Mouse (Mus musculus) forebrain, embryonic 15.5 days (tissue): ENCODE data around the gene Nhlrc3. TPM values are rescaled to one million over a fixed set of nuclear protein-coding genes. Genes with fewer than 3 reads are reported as not detected.

Experiments used
- ATAC-seq: fragments of 200-750 bp; cut with Nextera tagmentation; replicated peaks from 2 replicates; pipeline ENCODE4 v1.8.0; 2017; ENCODE audit warnings: mild to moderate bottlenecking, moderate TSS enrichment, moderate library complexity
- H3K27ac ChIP-seq: fragments of 300-500 bp; sonication (generic); replicated peaks from 2 replicates; pipeline ENCODE4 v1.5.1; 2015; ENCODE audit warnings: mild to moderate bottlenecking, inconsistent platforms
- H3K27me3 ChIP-seq: fragments of 300-500 bp; sonication (generic); 2 replicates; pipeline ENCODE4 v1.6.1; 2015; ENCODE audit warnings: inconsistent platforms
- H3K36me3 ChIP-seq: fragments of 300-500 bp; sonication (generic); 2 replicates; pipeline ENCODE4 v1.6.1; 2015; ENCODE audit warnings: mild to moderate bottlenecking, inconsistent platforms
- H3K4me1 ChIP-seq: fragments of 300-500 bp; sonication (generic); 2 replicates; pipeline ENCODE4 v1.6.1; 2015; ENCODE audit warnings: inconsistent platforms
- H3K4me2 ChIP-seq: fragments of 300-500 bp; sonication (generic); replicated peaks from 2 replicates; pipeline ENCODE4 v1.6.1; 2015; ENCODE audit warnings: mild to moderate bottlenecking, inconsistent platforms
- H3K4me3 ChIP-seq: fragments of 300-500 bp; sonication (generic); 2 replicates; pipeline ENCODE4 v1.5.1; 2015; ENCODE audit warnings: mild to moderate bottlenecking, inconsistent platforms
- H3K9ac ChIP-seq: fragments of 300-500 bp; sonication (generic); replicated peaks from 2 replicates; pipeline ENCODE4 v1.6.1; 2015; ENCODE audit warnings: mild to moderate bottlenecking, inconsistent platforms
- H3K9me3 ChIP-seq: fragments of 300-500 bp; sonication (generic); 2 replicates; pipeline ENCODE4 v1.6.1; 2016; ENCODE audit warnings: inconsistent platforms
- WGBS: fragments of 180-500 bp; shearing (Covaris S2); methylation state at CpG from one replicate; pipeline ENCODE4 v1.1.7; 2015; ENCODE audit warnings: mixed read lengths; 5-methylcytosine and 5-hydroxymethylcytosine counted together
- polyA plus RNA-seq: library from polyadenylated mRNA; unstranded; fragments of >200 nt; fragmentation: Nextera tagmentation; extraction: Ambion mirVana; gene quantifications from 2 replicates; pipeline ENCODE4 v1.2.1, GENCODE M21; 2015

The Nhlrc3 gene
- 9.7 and 9.8 TPM in 2 replicates for polyA plus RNA-seq

GRCm38 (mm10) chr3:53463046-53463764 is at the start of gene Nhlrc3, which contains the start of gene Proser1:
Gene Nhlrc3 (minus strand): TSS chr3:53463332.
Gene Proser1 (plus strand): TSS chr3:53463666.
- H3K9me3 ChIP-seq, result no peaks in the 10 kb centered on the region
- WGBS, result under 1% methylated on average over 52 of the region's 52 CpGs
- peak; percentile 98 for ATAC-seq

GRCm38 (mm10) chr3:53502428-53502827 is 39.3 kb upstream of the Nhlrc3 start:
- H3K27ac ChIP-seq, result no peak overlapping the region
- WGBS, result 69% methylated on average over 6 of the region's 6 CpGs
- no peaks in the 10 kb centered on the region for H3K36me3 ChIP-seq
- H3K9me3 ChIP-seq, result no peaks in the 10 kb centered on the region
- 0 out of 2 replicates have a peak, but pooled peaks have one; percentile 46 for ATAC-seq
- H3K4me2 ChIP-seq, result no peak overlapping the region
- H3K9ac ChIP-seq, result no peak overlapping the region
- no peak overlapping the region for H3K4me3 ChIP-seq
- H3K4me1 ChIP-seq, result no peaks in the 10 kb centered on the region
- no peaks in the 10 kb centered on the region for H3K27me3 ChIP-seq

More at GRCm38 (mm10) chr3:53463046-53463764, at the start of gene Nhlrc3, which contains the start of gene Proser1:
- H3K4me2 ChIP-seq, result peak within 1 kb of the TSS; percentile 68
- peak within 1 kb of the TSS; percentile 98 for H3K4me3 ChIP-seq
- peaks cover 11% of the 10 kb centered on the region for H3K36me3 ChIP-seq
- H3K9ac ChIP-seq, result peak within 1 kb of the TSS; percentile 95
- no peaks in the 10 kb centered on the region for H3K27me3 ChIP-seq
- H3K4me1 ChIP-seq, result peaks cover 46% of the 10 kb centered on the region
- H3K27ac ChIP-seq, result peak within 1 kb of the TSS; percentile 95

- no peak for ATAC-seq
- Histone ChIP-seq H3K4me2 (no peak overlapping the region), H3K9ac (no peak overlapping the region), H3K4me1 (no peaks in the 10 kb centered on the region), H3K9me3 (no peaks in the 10 kb centered on the region), H3K27me3 (no peaks in the 10 kb centered on the region), H3K27ac (no peak overlapping the region), H3K36me3 (no peaks in the 10 kb centered on the region), H3K4me3 (no peak overlapping the region)
- WGBS, result 89% methylated on average over 6 of the region's 6 CpGs
These were observed 35.3 kb upstream of the Nhlrc3 start for GRCm38 (mm10) chr3:53498351-53498905.

GRCm38 (mm10) chr3:53488353-53488752 is 25.2 kb upstream of the Nhlrc3 start, which contains the start of gene Stoml3:
Gene Stoml3 (plus strand): TSS chr3:53488653.
- Histone ChIP-seq H3K4me1 (no peaks in the 10 kb centered on the region), H3K27ac (no peak within 1 kb of the TSS), H3K9ac (no peak within 1 kb of the TSS), H3K9me3 (no peaks in the 10 kb centered on the region), H3K36me3 (no peaks in the 10 kb centered on the region), H3K4me3 (no peak within 1 kb of the TSS), H3K27me3 (no peaks in the 10 kb centered on the region), H3K4me2 (no peak within 1 kb of the TSS)
- no peak for ATAC-seq
- WGBS, result 78% methylated on average over 6 of the region's 6 CpGs

GRCm38 (mm10) chr3:53486996-53487576 is 24.0 kb upstream of the Nhlrc3 start:
- Histone ChIP-seq H3K4me1 (no peaks in the 10 kb centered on the region), H3K36me3 (peaks cover 9% of the 10 kb centered on the region), H3K27me3 (no peaks in the 10 kb centered on the region), H3K4me2 (no peak overlapping the region), H3K9me3 (no peaks in the 10 kb centered on the region), H3K27ac (no peak overlapping the region), H3K9ac (no peak overlapping the region), H3K4me3 (no peak overlapping the region)
- no peak for ATAC-seq
- 84% methylated on average over 9 of the region's 9 CpGs for WGBS

- H3K4me3 ChIP-seq, result no peak overlapping the region
- H3K9ac ChIP-seq, result no peak overlapping the region
- no peaks in the 10 kb centered on the region for H3K4me1 ChIP-seq
- H3K27me3 ChIP-seq, result no peaks in the 10 kb centered on the region
- no peak overlapping the region for H3K4me2 ChIP-seq
- ATAC-seq, result no peak
- 89% methylated on average over 10 of the region's 10 CpGs for WGBS
- no peaks in the 10 kb centered on the region for H3K9me3 ChIP-seq
- H3K27ac ChIP-seq, result no peak overlapping the region
- H3K36me3 ChIP-seq, result peaks cover 13% of the 10 kb centered on the region
These were observed 23.4 kb upstream of the Nhlrc3 start for GRCm38 (mm10) chr3:53486561-53486960.

GRCm38 (mm10) chr3:53483414-53484059 is 20.4 kb upstream of the Nhlrc3 start:
- Histone ChIP-seq H3K36me3 (peaks cover 39% of the 10 kb centered on the region), H3K9ac (no peak overlapping the region), H3K4me1 (no peaks in the 10 kb centered on the region), H3K27ac (no peak overlapping the region), H3K4me3 (no peak overlapping the region), H3K27me3 (no peaks in the 10 kb centered on the region), H3K9me3 (no peaks in the 10 kb centered on the region), H3K4me2 (no peak overlapping the region)
- 91% methylated on average over 8 of the region's 8 CpGs for WGBS
- no peak for ATAC-seq

- Histone ChIP-seq H3K4me3 (no peak overlapping the region), H3K9me3 (no peaks in the 10 kb centered on the region), H3K27me3 (no peaks in the 10 kb centered on the region), H3K4me1 (no peaks in the 10 kb centered on the region), H3K27ac (no peak overlapping the region), H3K4me2 (no peak overlapping the region), H3K9ac (no peak overlapping the region), H3K36me3 (peaks cover 86% of the 10 kb centered on the region)
- 95% methylated on average over 30 of the region's 30 CpGs for WGBS
- peak; percentile 54; the same call in 1 of the 2 replicates for ATAC-seq
These were observed 15.4 kb upstream of the Nhlrc3 start for GRCm38 (mm10) chr3:53478419-53479046.

- Histone ChIP-seq H3K4me3 (no peak overlapping the region), H3K4me2 (no peak overlapping the region), H3K36me3 (peaks cover 90% of the 10 kb centered on the region), H3K9me3 (no peaks in the 10 kb centered on the region), H3K27ac (no peak overlapping the region), H3K4me1 (no peaks in the 10 kb centered on the region), H3K9ac (no peak overlapping the region), H3K27me3 (no peaks in the 10 kb centered on the region)
- no peak for ATAC-seq
- WGBS, result 86% methylated on average over 17 of the region's 17 CpGs
These were observed 14.3 kb upstream of the Nhlrc3 start for GRCm38 (mm10) chr3:53477468-53477867.

- peak; percentile 57; the same call in 1 of the 2 replicates for ATAC-seq
- Histone ChIP-seq H3K27me3 (no peaks in the 10 kb centered on the region), H3K4me1 (no peaks in the 10 kb centered on the region), H3K9ac (no peak overlapping the region), H3K4me3 (no peak overlapping the region), H3K27ac (no peak overlapping the region), H3K9me3 (no peaks in the 10 kb centered on the region), H3K36me3 (peaks cover 90% of the 10 kb centered on the region), H3K4me2 (no peak overlapping the region)
- WGBS, result 55% methylated on average over 6 of the region's 6 CpGs
These were observed 12.8 kb upstream of the Nhlrc3 start for GRCm38 (mm10) chr3:53475889-53476288.

GRCm38 (mm10) chr3:53474179-53474578 is 11.0 kb upstream of the Nhlrc3 start:
- WGBS, result 56% methylated on average over 4 of the region's 4 CpGs
- ATAC-seq, result no peak
- no peak overlapping the region for H3K9ac ChIP-seq

More at GRCm38 (mm10) chr3:53474179-53474578, 11.0 kb upstream of the Nhlrc3 start:
- H3K36me3 ChIP-seq, result peaks cover 77% of the 10 kb centered on the region
- no peak overlapping the region for H3K27ac ChIP-seq
- H3K4me3 ChIP-seq, result no peak overlapping the region
- H3K4me1 ChIP-seq, result 0 out of 2 replicates have a peak, but pooled peaks cover under 1% of the 10 kb centered on the region
- no peak overlapping the region for H3K4me2 ChIP-seq
- no peaks in the 10 kb centered on the region for H3K9me3 ChIP-seq
- no peaks in the 10 kb centered on the region for H3K27me3 ChIP-seq
